Mouse (Mus musculus) G1E-ER4 (cell line): ENCODE data around the gene Gli2. TPM values are rescaled to one million over a fixed set of nuclear protein-coding genes. Genes with fewer than 3 reads are reported as not detected.

ENCODE experiments used
- GATA1 ChIP-seq: IDR thresholded peaks from one replicate; pipeline ENCODE4 v1.8.0; 2012; ENCODE audit warnings: low read length, inconsistent platforms
- polyA plus RNA-seq: library from polyadenylated mRNA; stranded (reverse); fragments of >175 nt; gene quantifications from 2 replicates; pipeline ENCODE4 v1.2.3, GENCODE M21; 2012

Gene Gli2
- polyA plus RNA-seq, 1 experiment: not detected

DNA sequence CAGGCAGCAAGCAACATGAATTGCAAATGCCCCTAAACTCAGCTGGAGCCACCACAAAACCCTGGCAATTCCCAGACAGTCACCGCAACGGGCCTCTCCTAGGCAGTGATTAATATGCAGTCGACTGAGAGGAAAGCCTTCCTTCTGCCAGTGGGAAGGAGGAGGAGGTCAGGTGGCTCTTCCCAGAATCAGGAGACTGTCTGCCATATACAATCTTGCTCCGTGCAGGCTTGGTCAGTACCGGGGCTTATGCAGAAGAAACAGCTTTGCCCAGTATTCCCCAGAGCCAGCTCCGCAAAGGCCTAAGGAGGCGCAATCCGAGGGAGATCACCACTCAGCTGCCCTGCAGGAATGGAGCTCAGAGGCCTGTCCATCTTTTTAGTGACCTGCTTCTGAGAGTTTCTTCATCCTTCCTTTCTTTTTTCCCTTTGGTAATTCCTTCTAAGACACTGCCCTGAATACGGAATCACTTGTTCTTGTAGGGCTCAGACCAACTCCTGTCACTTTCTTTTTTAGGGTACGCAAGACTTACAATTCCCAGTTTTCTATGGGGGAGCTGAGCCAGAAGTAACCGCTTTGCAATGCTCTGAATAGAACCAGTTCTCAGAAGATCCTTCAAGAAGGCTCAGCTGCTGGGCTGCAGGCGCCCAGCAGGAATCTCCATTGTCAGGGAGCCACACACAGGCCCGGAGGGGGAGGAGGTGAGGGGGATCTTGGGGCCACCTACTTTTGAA is 142.6 kb downstream of the Gli2 start:
- TF ChIP-seq GATA1: no peak

DNA sequence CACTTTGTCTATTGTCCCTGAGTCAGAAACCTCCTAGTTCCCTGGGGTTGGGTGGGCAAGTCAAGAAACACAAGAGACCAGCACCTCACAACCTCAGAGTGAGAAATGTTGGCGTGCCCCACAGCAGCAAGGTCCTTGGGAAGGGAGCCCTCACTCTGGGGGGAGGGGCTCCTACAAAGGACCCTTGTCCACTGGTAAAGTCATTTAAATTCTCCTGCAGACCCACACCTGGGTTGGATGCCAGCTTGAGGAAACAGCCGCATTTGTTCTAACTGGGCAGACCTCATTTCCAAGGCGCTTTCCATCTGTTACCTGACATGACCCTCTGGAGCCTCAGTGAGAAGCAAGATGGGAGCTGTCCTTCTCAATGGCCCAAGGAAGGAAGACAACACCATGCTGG is 144.4 kb downstream of the Gli2 start:
- no peak for TF ChIP-seq GATA1

DNA sequence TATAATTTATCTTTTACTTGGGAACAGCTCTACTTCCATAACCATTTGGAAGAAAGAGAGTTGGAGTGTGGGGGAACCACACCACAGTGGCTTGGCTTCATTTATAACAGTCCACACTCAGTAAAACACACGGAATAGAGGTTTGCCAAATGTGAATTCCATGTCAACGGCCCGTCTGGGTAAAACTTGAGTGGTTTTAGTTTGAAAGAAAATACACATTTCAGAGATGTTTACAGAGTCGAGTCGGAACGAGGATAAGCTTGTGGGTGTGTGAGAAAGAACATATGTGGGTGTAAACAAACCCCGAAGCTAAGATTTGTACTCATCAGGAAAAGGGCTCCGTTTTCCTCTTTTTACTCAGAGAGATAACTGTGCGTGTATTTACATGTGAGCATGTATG is 145.8 kb downstream of the Gli2 start:
- TF ChIP-seq GATA1: no peak

DNA sequence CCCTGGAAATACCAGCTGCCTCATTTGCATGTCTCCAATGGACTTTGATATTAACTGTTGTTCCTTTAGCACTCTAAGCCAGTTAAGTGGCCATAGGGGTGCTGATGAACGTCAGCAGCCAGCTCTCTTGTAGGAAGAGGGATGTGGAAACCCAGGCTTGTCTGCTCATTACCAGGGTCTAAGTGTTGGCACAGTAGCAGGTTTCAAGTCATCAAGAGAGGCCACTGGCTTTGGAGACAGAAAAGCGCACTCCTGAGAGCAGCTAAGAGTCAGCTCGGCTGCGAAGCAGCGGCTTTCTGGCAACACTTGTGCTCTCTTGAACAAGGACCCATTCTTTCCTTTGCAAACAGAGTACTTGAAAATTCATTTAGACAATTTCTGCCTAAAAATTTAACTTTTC is 148.1 kb downstream of the Gli2 start:
- no peak for TF ChIP-seq GATA1

DNA sequence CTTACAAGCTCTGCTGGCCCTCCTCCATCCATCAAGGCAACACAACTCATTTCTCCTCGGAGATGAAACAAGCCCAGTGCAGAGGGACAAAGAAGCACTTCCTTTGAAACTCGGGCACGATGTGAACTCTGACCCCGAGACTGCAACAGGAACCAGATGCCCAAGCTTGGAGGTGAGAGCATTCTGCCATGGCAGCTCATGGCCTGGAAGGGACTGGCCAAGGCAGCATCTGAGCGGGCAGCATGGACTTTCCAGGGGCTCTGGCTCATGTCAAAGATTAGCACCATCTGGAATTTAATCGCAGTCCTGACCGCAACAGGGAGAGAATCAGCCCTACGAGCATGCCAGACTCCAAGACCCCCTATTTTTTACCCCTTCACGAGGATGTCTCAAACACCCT is 148.5 kb downstream of the Gli2 start:
- TF ChIP-seq GATA1: no peak

DNA sequence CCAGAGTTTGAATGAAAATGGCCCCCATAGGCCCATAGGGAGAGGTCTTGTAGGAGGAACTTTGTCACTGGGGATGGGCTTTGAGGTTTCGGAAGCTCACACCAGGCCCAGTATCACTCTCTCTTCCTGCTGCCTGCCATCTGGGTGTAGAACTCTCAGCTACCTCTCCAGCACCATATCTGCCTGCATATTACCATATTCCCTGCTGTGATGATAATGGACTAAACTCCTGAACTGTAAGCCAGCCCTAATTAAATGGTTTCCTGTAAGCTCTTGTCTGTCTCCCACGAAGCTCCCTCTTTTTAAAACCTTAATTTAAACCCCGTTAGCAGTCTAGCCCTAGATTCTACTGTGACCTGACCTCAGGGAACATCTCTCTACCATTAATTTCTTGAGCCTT is 149.0 kb downstream of the Gli2 start:
- TF ChIP-seq GATA1: no peak

DNA sequence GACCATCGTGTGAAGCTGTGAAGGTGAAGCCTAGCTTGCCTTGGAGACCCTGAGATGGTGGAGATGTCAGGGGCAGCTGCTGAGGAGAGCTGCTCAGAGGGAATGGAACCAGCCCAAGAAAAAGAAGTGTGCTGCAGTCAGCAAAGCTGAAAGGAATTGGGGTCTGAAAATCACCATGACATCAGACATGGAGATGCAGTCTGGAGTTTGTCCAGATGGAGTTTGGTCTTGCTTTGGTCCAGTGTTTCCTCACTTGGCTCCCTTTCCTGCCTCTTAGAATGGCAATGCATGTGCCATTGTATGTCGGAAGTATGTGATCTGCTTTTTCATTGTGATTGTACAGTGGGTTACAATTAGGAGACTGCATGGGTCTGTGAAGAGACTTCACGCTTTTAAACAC is 149.7 kb downstream of the Gli2 start:
- TF ChIP-seq GATA1: no peak

DNA sequence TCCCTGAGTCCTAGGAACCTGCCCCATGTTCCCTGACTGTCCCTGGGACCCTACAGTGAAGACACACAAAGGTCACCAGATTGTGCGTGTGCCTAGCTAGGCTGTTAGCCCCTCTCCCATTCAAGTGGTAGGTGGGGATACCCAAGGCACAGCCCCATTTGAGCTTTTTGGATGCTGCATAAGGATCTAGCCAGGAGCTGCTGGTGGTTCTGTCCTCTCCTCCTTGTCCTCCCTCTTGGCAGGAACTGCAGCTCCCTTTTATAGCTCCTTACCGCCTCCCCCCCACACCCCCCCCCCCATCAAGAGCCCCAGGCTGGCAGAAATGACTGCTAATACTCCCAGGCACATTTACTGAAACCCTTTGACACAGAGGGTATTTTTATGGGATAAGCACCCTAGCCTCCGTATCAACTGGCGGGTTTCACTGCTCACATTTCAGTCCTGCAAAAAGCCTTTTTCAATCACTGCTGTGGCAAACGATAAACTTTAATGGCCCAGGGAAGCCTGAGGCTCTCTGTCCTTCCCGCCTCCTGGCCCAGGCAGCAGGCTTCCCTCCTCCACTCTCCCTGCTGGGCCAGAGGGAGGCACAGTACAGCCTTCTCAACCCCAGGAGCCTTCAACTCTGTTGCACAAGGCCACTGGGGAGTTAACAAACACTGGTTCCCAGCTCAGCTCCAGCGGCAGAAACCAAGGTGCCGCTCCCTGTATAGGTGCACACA is 151.4 kb downstream of the Gli2 start:
- no peak for TF ChIP-seq GATA1

DNA sequence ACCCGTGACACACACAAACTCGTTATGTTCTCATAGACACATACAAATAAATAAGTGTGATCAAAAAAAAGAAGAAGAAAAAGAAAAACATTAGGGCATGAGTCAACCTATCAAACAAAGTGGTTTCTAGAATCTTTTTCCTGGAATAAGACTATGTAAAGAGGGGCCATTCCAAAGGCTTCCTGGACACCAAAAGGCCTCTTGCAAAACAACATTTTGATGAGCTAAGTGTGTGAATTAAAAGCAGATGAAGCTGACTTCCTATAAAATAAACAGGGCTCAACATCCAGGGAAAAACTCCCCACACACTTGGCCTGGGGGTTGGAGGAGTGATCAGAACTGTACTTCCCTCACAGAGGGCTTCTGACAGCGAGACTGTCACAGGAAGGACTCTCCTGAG is 155.1 kb downstream of the Gli2 start:
- TF ChIP-seq GATA1: no peak

DNA sequence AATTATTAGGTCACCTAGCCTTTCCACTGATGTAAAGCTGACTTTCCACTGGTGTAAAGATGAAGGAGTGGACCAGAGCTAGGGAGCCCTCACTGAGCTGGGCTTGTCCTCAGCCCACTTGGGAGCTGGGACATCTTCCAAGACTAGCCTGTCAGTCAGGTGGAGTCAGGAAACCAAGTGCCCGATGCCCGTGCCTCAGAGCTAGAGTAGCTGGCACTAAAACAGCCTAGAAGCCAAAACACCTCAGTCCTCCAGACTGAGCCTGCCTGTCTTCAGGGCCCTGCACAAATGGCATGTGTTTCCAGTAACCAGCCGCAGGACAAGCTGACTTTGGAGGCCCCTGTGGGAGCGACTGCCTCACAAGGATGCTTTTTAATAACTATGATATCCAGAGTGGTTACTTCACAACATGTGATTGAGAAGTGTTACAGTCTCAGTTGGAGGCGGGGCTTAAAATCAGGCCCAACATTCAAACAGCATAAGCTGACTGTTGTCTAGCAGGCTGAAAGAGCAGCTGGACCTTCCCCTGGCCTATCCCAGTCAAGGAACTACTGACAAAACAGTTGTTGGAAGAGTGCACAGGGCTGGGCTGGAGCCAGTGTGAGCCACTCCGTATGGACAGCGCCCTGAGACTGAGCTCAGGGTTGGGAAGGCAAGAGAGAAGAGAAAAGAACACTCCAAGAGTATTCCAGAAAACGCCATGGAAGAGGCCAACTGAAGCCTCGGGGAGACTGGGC is 158.2 kb downstream of the Gli2 start:
- TF ChIP-seq GATA1: no peak

DNA sequence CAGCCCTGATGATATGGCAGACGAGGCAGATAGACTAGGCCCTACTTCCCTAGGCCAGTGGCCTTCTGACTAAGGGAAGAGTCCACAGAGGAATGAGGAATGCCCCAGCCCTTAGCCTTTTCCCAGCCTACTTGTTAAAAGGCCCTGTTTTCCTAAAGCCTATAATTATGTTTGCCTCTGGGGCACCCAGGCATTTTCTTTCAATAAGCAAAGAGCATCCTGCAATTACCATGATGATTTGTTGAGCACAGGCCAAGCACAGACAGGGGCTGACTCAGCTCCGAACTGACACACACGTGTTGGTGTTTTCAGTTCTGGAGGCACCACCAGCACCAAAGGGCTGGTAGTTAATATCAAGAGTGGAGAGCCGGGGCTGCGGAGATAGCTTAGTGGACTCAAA is 162.0 kb downstream of the Gli2 start:
- TF ChIP-seq GATA1: no peak

DNA sequence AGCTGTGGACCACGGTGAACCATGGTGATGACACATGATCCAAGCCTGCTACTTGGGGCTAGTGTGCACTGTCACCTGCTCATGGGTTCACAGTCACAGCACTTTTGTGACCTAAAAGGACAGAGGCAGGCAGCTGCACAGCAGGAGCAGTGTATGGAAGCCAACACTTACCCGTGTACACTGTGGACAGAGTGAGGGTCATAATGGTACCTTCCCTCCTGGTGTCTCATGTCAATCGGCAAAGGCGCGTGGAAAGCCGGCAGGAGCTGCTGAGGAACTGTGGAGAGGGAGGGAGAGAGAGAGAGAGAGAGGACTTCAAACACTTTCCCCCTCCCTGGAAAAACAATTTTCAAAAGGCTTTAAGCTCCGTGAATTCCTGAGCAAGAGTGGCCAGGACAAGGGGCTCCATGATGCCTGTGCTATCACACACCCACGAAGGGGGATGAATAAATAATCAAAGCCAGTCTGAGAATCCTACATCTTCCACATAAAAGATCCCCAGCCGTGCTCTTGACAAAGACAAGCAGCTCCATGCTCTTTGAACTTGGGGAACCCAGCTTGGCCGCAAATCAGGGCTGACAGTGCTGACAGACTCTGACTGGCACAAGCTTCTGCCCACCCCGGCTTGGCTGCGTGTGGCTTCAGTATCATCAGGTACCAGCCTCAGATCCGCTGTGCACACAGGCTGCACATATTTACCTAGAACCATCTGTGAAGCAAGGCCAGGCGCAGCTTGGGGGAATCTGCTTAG is 163.1 kb downstream of the Gli2 start:
- no peak for TF ChIP-seq GATA1

DNA sequence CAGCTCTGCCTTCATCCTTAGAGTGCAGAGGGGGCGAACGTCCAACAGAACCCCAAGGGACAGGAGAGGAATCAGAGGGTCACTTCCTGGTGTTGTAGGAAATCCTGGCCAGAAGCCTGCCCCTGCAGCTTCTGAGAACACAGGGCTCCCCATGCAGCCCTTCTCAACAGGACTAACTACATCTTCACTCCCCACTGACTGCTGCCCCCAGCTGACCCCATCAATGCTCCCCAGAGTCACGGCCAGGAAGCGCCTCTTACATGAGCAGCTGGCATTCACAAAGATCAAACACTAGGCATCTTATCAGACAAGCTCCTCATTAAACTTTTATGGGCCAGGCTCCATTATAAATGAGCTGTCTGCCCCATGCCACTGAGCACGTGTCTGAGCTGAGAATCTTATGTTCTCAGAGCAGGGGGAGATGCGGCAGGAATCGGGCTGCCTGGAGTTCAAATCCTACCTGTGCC is 172.6 kb downstream of the Gli2 start:
- no peak for TF ChIP-seq GATA1

DNA sequence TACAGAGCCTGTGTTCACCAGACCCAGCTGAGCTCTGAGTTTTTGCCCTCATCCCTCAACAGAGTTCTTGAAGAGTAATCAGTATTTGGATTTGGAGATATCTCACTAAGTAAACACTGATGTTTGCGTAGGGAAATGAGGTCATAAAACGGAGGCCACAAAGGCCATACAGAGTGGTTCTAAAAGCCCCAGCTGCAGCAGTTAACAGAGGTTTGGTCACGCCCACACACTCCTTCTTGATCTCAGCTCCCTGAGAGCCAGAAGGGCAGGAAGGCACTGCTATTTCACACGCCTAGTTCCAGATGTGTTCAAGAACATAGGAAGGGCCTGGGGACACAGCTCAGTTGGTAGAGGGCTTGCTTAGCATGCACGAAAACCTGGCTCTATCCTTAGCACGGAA is 175.1 kb downstream of the Gli2 start:
- TF ChIP-seq GATA1: no peak

DNA sequence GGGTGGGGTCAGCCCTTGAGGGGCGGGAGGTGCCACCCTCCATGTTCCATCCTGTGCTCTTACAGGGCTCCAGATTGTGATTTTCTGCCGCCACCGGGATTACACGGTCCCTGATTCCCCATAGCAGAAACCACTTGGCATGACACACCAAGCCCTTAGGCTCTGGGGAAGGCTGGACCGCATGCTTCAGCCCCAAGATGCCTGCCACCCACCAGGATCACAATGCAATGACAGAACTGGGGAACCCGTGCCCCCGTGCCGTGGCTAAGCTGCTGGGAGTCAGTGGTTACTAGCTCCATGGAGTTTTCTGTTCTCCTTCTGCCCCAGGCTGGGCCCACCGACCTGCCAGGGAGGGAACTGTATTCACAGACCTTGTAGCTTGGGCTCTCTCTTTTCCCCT is 178.2 kb downstream of the Gli2 start:
- TF ChIP-seq GATA1: no peak

DNA sequence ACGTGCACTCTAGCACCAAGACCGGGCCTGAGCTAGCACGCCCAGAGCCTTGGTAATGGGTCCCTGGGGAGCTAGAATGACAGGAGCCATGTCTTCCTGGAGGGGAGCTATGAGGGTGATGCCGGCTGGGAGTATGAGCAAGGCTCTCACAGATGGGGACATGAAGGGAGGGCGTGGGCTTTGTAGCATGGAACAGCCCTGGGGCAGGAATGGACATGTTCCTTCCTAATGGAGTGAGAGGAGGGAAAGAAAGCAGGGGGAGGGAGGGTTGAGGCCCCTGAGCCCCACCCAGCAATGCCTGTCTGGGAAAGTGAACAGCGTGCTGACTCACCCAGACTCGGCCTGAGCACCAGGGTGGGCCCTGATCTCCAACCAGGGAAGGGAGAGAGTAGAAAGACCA is 179.9 kb downstream of the Gli2 start:
- TF ChIP-seq GATA1: no peak

DNA sequence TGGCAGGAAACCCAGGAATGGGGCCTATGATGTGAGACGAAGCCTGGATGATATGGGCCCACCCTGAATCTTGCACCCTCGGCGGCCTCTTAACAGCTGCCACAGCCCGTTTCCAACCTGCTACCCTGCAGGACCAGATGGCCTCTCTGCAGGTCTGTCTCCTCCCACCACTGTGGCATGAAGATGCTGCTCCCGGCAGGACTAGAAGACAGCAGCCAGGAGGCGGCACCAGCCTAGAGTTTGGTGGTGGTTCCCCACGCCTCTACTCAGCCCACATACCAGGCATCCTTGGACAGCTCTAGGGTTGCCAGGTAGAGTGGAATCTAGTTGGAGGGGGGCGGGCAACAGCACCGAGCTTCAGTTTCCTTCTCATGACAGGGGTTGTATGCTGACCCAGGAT is 188.7 kb downstream of the Gli2 start:
- TF ChIP-seq GATA1: no peak
